In genomic region chr17:50600696-50601095, GRCm38 (mm10) we compare ENCODE assay signal across 12 mouse cellular contexts.
"Had no signal": no experiment of that assay in that cellular context is flagged by ENCODE, and none has a peak within 500 bp of the region (broad histone marks: within the 10 kb centered on the region; RNA-seq: fewer than 3 reads in every experiment).

No protein-coding gene starts in this region.

- DNase-seq: kidney, postnatal 14 days; liver, embryonic 13.5 days; liver, postnatal 0 days; lung, postnatal 14 days; right cerebral cortex, postnatal 14 days; thymus, adult 2 months; thymus, postnatal 25 days had no signal

- ATAC-seq: liver, postnatal 0 days had no signal

- H3K9ac ChIP-seq: liver, embryonic 13.5 days; liver, postnatal 0 days; lung, embryonic 15.5 days; midbrain, embryonic 13.5 days; stomach, embryonic 15.5 days had no signal

- H3K4me1 ChIP-seq: limb, embryonic 10.5 days; midbrain, embryonic 13.5 days; stomach, embryonic 15.5 days had no signal

- H3K27ac ChIP-seq: left cerebral cortex, adult 2 months; limb, embryonic 10.5 days; liver, embryonic 13.5 days; lung, embryonic 15.5 days; midbrain, embryonic 13.5 days; stomach, embryonic 15.5 days had no signal

- H3K36me3 ChIP-seq: limb, embryonic 10.5 days; liver, embryonic 13.5 days; lung, embryonic 15.5 days; midbrain, embryonic 13.5 days; stomach, embryonic 15.5 days had no signal

- H3K9me3 ChIP-seq: limb, embryonic 10.5 days; liver, embryonic 13.5 days; lung, embryonic 15.5 days; midbrain, embryonic 13.5 days; stomach, embryonic 15.5 days had no signal

- H3K4me3 ChIP-seq: left cerebral cortex, adult 2 months; limb, embryonic 10.5 days; liver, embryonic 13.5 days; lung, embryonic 15.5 days; midbrain, embryonic 13.5 days; stomach, embryonic 15.5 days had no signal

- H3K4me2 ChIP-seq: liver, embryonic 13.5 days; lung, embryonic 15.5 days; midbrain, embryonic 13.5 days; stomach, embryonic 15.5 days had no signal

- H3K27me3 ChIP-seq: liver, embryonic 13.5 days; lung, embryonic 15.5 days; midbrain, embryonic 13.5 days; stomach, embryonic 15.5 days had no signal
